Mouse (Mus musculus) left cerebral cortex, adult 2 months (tissue): Measurements from ENCODE around the gene Elovl7. TPM values are rescaled to one million over a fixed set of nuclear protein-coding genes. Genes with fewer than 3 reads are reported as not detected.

Experiments
- DNase-seq, 2 experiments: peaks; one replicate each; pipeline ENCODE4 v3.0.0; 2021 to 2022; ENCODE audit warnings: low spot score in 2 of 2, mixed read lengths in 1 of 2; ENCODE audit errors: extremely low spot score in 1 of 2
- H3K27ac ChIP-seq: fragments of 200-600 bp; 2 replicates; pipeline ENCODE4 v1.8.1; 2022
- H3K4me3 ChIP-seq: fragments of 200-600 bp; 2 replicates; pipeline ENCODE4 v1.8.1; 2022
- CTCF ChIP-seq: fragments of 200-600 bp; IDR thresholded peaks from 2 replicates; pipeline ENCODE4 v1.8.1; 2022; ENCODE audit warnings: antibody characterized with exemption, mild to moderate bottlenecking, moderate library complexity
- intact Hi-C: fragments of 180-260 bp; cut with DNase I; formaldehyde crosslinking; loops from one replicate; pipeline ENCODE4 v1.15.1; 2025
- total RNA-seq, 2 experiments: library from RNA; stranded (reverse); gene quantifications; 2 replicates each; pipeline ENCODE4 v1.2.3; 2021

Gene Elovl7
- total RNA-seq, 2 experiments from 2014 or later = 6.6 to 7.1 TPM

- Histone ChIP-seq H3K4me3 (no peak overlapping the region), H3K27ac (no peak overlapping the region)
- intact Hi-C loops = no loop called here
- no peak for TF ChIP-seq CTCF
- no peak for DNase-seq
Observed at GRCm38 (mm10) chr13:108207447-108207846, 6.8 kb upstream of the Elovl7 start.

GRCm38 (mm10) chr13:108208090-108208489 lies 6.1 kb upstream of the Elovl7 start:
- no peak overlapping the region for H3K27ac ChIP-seq
- intact Hi-C loops = no loop called here
- H3K4me3 ChIP-seq = no peak overlapping the region
- no peak for TF ChIP-seq CTCF
- no peak for DNase-seq

DNA sequence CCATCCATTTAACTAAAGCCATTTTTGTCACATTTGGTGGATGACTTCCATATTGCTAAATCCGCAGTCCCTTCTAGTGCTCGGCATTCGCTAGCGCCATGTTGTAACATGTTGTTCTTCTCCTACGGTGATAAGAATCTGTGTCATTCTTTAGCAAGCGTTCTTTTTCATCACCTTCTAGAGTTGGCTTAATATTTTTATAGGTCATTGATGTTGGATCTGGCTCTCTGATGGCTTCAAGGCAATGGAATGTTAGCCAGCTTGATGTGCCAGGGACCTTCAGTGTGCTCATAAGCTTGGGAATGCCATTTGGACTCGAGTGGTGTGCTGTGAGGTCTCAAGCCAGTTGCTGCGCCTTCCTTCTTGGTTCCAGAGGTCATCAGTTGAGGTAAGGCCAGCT lies 3.2 kb upstream of the Elovl7 start:
- no peak for TF ChIP-seq CTCF
- no peak for DNase-seq
- H3K27ac ChIP-seq = no peak overlapping the region
- intact Hi-C loops = no loop called here
- H3K4me3 ChIP-seq = no peak overlapping the region

GRCm38 (mm10) chr13:108212397-108213018 lies 1.7 kb upstream of the Elovl7 start:
- Histone ChIP-seq H3K4me3 (no peak overlapping the region), H3K27ac (no peak overlapping the region)
- no peak for DNase-seq
- intact Hi-C loops = no loop called here
- no peak for TF ChIP-seq CTCF

GRCm38 (mm10) chr13:108214485-108215107 lies 392 bp downstream of the Elovl7 start:
- TF ChIP-seq CTCF = no peak
- DNase-seq = peak; percentile 19 to 25
- H3K27ac ChIP-seq = peak overlapping the region; percentile 72
- intact Hi-C loops = loop anchor here (1.0 kb wide), 1 partner anchor 102 kb away; the partner anchor contains the start of gene Depdc1b
- peak overlapping the region; percentile 80 for H3K4me3 ChIP-seq

DNA sequence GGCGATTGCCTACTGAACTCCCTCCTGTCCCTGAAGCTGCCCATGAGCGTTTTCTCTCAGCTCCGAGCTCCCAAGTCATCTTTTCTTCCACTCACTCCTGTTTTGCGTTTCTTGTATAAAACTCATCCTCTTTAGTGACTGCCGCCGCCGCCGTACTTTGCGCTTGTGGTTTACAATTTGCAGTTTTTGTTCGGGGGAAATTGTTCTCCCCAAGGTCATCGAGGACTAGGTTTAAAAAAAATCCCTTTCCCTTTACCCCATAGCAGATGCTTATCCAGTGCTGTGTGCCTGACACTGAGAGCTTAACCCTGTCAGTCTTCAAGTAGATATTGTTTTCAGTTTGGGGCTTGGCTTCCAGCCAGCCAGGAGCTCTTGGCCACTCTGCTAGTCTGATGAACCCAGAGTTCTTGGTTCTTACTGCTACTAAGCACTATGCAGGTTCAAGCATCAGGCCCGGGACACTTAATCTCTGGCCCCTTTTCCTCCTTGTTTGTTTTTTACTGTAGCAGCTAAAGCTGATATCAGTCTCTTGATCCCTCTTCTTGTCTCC lies 1.1 kb downstream of the Elovl7 start:
- intact Hi-C loops = no loop called here
- DNase-seq = no peak

GRCm38 (mm10) chr13:108219773-108220172 lies 5.6 kb downstream of the Elovl7 start:
- Histone ChIP-seq H3K27ac (no peak overlapping the region), H3K4me3 (no peak overlapping the region)
- intact Hi-C loops = no loop called here
- DNase-seq = no peak
- no peak for TF ChIP-seq CTCF

More for the DNA sequence above, 1.1 kb downstream of the Elovl7 start:
- H3K4me3 ChIP-seq = peak overlapping the region; percentile 80
- no peak for TF ChIP-seq CTCF
- H3K27ac ChIP-seq = peak overlapping the region; percentile 72

DNA sequence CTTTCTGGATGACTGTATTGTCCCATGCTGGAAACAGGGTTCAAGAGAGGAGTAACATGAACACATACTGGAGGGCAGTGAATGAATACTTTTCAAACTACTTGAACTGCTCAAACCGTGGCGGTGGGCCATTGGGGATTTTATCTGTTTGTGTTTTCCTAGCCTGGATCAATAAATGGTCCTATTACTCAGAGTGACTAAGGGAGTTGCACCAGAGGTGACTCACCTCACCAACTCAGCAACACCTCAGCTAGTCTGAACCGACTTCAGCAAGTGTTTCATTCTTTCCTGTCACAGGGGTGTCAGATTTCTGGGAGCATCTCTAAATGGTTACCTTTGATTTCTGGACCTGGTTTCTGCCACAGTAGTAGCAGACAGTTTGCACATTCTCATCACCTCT lies 15.0 kb downstream of the Elovl7 start:
- H3K4me3 ChIP-seq = no peak overlapping the region
- intact Hi-C loops = no loop called here
- no peak for TF ChIP-seq CTCF
- DNase-seq = no peak
- H3K27ac ChIP-seq = no peak overlapping the region

- no peak overlapping the region for H3K4me3 ChIP-seq
- intact Hi-C loops = no loop called here
- no peak for TF ChIP-seq CTCF
- no peak overlapping the region for H3K27ac ChIP-seq
- no peak for DNase-seq
Observed at GRCm38 (mm10) chr13:108229634-108230330, 15.6 kb downstream of the Elovl7 start.

DNA sequence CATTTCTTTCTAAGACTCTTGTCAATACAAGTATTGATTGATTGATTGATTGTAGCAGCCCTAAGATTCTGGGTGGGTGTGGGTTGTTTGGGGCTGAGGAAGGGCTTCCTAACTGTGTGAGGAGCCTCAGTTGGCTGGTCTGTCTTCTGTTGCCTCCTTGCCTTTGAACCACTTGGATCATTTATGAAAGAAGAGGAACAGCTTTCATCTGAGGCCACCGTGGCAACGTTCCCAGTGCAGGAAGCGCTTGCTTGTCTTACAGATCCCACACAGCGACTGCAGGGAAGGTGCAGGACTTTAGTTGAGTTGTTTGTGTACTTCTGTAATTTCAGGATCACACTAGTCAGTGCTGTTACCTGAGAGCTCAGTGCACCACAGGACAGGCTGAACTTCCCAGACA lies 25.8 kb downstream of the Elovl7 start:
- TF ChIP-seq CTCF = no peak
- no peak overlapping the region for H3K4me3 ChIP-seq
- DNase-seq = no peak
- H3K27ac ChIP-seq = no peak overlapping the region
- intact Hi-C loops = no loop called here

GRCm38 (mm10) chr13:108241715-108242114 lies 27.5 kb downstream of the Elovl7 start:
- no peak overlapping the region for H3K27ac ChIP-seq
- no peak overlapping the region for H3K4me3 ChIP-seq
- DNase-seq = no peak
- intact Hi-C loops = no loop called here
- no peak for TF ChIP-seq CTCF

GRCm38 (mm10) chr13:108245086-108245697 lies 31.0 kb downstream of the Elovl7 start:
- TF ChIP-seq CTCF = no peak
- intact Hi-C loops = no loop called here
- H3K4me3 ChIP-seq = no peak overlapping the region
- H3K27ac ChIP-seq = no peak overlapping the region
- no peak for DNase-seq
